Mouse (Mus musculus) liver, embryonic 11.5 days (tissue): Measurements from ENCODE around the gene Gm29776. TPM values are rescaled to one million over a fixed set of nuclear protein-coding genes. Genes with fewer than 3 reads are reported as not detected.

Experiments used
- ATAC-seq: fragments of 200-750 bp; cut with Nextera tagmentation; replicated peaks from 2 replicates; pipeline ENCODE4 v1.8.0; 2017; ENCODE audit warnings: moderate number of reproducible peaks, mild to moderate bottlenecking, moderate TSS enrichment, moderate library complexity; ENCODE audit not compliant: low FRiP score
- DNase-seq: peaks from one replicate; pipeline ENCODE4 v3.0.0-alpha.2; 2017; ENCODE audit warnings: low spot score
- H3K27ac ChIP-seq: fragments of 300-500 bp; sonication (generic); 2 replicates; pipeline ENCODE4 v1.5.1; 2014; ENCODE audit warnings: mild to moderate bottlenecking, low read depth, low read length, control low read depth
- H3K27me3 ChIP-seq: fragments of 300-500 bp; sonication (generic); replicated peaks from 2 replicates; pipeline ENCODE4 v1.6.1; 2014; ENCODE audit warnings: low read length, mixed read lengths; ENCODE audit not compliant: control insufficient read depth, insufficient read depth
- H3K36me3 ChIP-seq: fragments of 300-500 bp; sonication (generic); 2 replicates; pipeline ENCODE4 v1.6.1; 2014; ENCODE audit warnings: mild to moderate bottlenecking, low read length, moderate library complexity, mixed read lengths; ENCODE audit not compliant: control insufficient read depth, insufficient read depth
- H3K4me1 ChIP-seq: fragments of 300-500 bp; sonication (generic); replicated peaks from 2 replicates; pipeline ENCODE4 v1.6.1; 2014; ENCODE audit warnings: low read length, mixed read lengths; ENCODE audit not compliant: control insufficient read depth, insufficient read depth
- H3K4me2 ChIP-seq: fragments of 300-500 bp; sonication (generic); 2 replicates; pipeline ENCODE4 v1.6.1; 2014; ENCODE audit warnings: mild to moderate bottlenecking, control low read depth, moderate library complexity
- H3K4me3 ChIP-seq: fragments of 300-500 bp; sonication (generic); 2 replicates; pipeline ENCODE4 v1.5.1; 2014; ENCODE audit warnings: low read depth, low read length, control low read depth
- H3K9ac ChIP-seq: fragments of 300-500 bp; sonication (generic); 2 replicates; pipeline ENCODE4 v1.6.1; 2014; ENCODE audit warnings: low read depth, low read length, control low read depth
- H3K9me3 ChIP-seq: fragments of 300-500 bp; sonication (generic); 2 replicates; pipeline ENCODE4 v1.6.1; 2016; ENCODE audit warnings: low read length, inconsistent platforms, mixed read lengths; ENCODE audit not compliant: control insufficient read depth
- WGBS: fragments of 180-500 bp; shearing (Covaris S2); extraction: QIAGEN DNeasy Blood & Tissue Kit; methylation state at CpG from one replicate; pipeline ENCODE4 v1.1.7; 2014; 5-methylcytosine and 5-hydroxymethylcytosine counted together
- polyA plus RNA-seq: library from polyadenylated mRNA; unstranded; fragments of >200 nt; fragmentation: Nextera tagmentation; extraction: Ambion mirVana; gene quantifications from 2 replicates; pipeline ENCODE4 v1.2.1, GENCODE M21; 2014

Gm29776 gene
- polyA plus RNA-seq, 1 experiment from 2014 or later: 0.07 TPM

- H3K9ac ChIP-seq: no peak overlapping the region
- H3K27me3 ChIP-seq: peaks cover 67% of the 10 kb centered on the region
- 11% methylated on average over 5 of the region's 5 CpGs for WGBS
- no peaks in the 10 kb centered on the region for H3K36me3 ChIP-seq
- ATAC-seq (peak; percentile 95), DNase-seq (peak; percentile 83)
- H3K4me2 ChIP-seq: peak overlapping the region; percentile 40
- no peaks in the 10 kb centered on the region for H3K9me3 ChIP-seq
- H3K27ac ChIP-seq: no peak overlapping the region
- H3K4me3 ChIP-seq: no peak overlapping the region
- H3K4me1 ChIP-seq: peaks cover 22% of the 10 kb centered on the region
Measured at GRCm38 (mm10) chr14:54705844-54706243, 7.2 kb upstream of the Gm29776 start.

DNA sequence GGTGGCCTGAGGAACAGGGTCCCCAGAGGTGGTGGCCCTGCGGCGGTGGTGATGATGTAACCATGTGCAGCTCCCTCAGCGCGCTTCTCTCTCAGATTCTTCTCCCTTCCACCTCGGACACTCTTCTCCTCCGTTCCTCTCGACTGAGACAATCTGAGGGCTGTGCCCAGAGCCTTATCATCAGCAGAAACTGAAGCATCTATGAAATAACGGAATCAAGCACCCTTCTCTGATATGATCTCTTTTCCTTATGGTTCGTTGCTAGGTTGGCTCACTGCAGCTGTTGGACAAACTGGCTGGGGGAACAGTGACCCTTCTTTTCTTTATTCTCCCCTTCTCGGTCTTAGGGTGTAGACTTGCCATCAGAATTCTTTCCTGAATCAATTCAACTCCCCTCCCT, 4.6 kb upstream of the Gm29776 start:
- no peak overlapping the region for H3K4me2 ChIP-seq
- DNase-seq (no peak), ATAC-seq (no peak)
- H3K36me3 ChIP-seq: no peaks in the 10 kb centered on the region
- H3K4me3 ChIP-seq: no peak overlapping the region
- peaks cover 42% of the 10 kb centered on the region for H3K27me3 ChIP-seq
- H3K27ac ChIP-seq: no peak overlapping the region
- H3K9ac ChIP-seq: no peak overlapping the region
- 49% methylated on average over 10 of the region's 10 CpGs for WGBS
- H3K9me3 ChIP-seq: no peaks in the 10 kb centered on the region
- H3K4me1 ChIP-seq: peaks cover 22% of the 10 kb centered on the region

GRCm38 (mm10) chr14:54701298-54701697, 2.7 kb upstream of the Gm29776 start:
- peaks cover 27% of the 10 kb centered on the region for H3K27me3 ChIP-seq
- no peak overlapping the region for H3K4me3 ChIP-seq
- H3K9ac ChIP-seq: no peak overlapping the region
- peaks cover 15% of the 10 kb centered on the region for H3K4me1 ChIP-seq
- DNase-seq (peak; percentile 70), ATAC-seq (no peak)
- H3K27ac ChIP-seq: no peak overlapping the region
- H3K9me3 ChIP-seq: no peaks in the 10 kb centered on the region
- no peak overlapping the region for H3K4me2 ChIP-seq
- 10% methylated on average over 6 of the region's 6 CpGs for WGBS
- no peaks in the 10 kb centered on the region for H3K36me3 ChIP-seq

GRCm38 (mm10) chr14:54699586-54699985, 953 bp upstream of the Gm29776 start:
- DNase-seq: no peak
- H3K4me2 ChIP-seq: no peak overlapping the region
- H3K4me1 ChIP-seq: 0 out of 2 replicates have a peak, but pooled peaks cover 2% of the 10 kb centered on the region
- no peak overlapping the region for H3K27ac ChIP-seq
- no peak overlapping the region for H3K9ac ChIP-seq
- H3K36me3 ChIP-seq: no peaks in the 10 kb centered on the region
- no peak for ATAC-seq
- 51% methylated on average over 3 of the region's 3 CpGs for WGBS
- no peak overlapping the region for H3K4me3 ChIP-seq
- no peaks in the 10 kb centered on the region for H3K9me3 ChIP-seq
- peaks cover 24% of the 10 kb centered on the region for H3K27me3 ChIP-seq

DNA sequence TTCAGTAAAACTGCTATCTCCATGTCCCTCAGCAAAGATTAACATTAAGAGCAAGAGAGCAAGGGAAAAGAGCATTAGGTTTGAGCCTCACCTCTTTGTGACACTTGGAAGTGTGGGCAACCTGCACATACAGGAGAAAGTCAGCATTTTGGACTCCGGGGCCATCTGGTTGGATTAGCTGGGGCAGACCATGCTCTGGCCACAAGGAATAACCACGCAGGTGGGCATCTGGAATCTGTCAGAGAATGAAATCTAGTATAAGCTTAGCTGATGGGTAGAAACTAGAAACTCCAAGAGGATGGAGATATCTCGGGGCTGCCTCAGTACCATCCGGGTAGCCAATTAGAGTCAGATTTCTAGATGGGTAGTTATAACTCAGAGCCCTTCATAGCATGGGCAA, 1.9 kb downstream of the Gm29776 start:
- DNase-seq: no peak
- 76% methylated on average over 4 of the region's 4 CpGs for WGBS
- no peak overlapping the region for H3K27ac ChIP-seq
- H3K27me3 ChIP-seq: peaks cover 4% of the 10 kb centered on the region
- no peak for ATAC-seq
- no peaks in the 10 kb centered on the region for H3K36me3 ChIP-seq
- H3K9me3 ChIP-seq: no peaks in the 10 kb centered on the region
- H3K4me2 ChIP-seq: no peak overlapping the region
- no peak overlapping the region for H3K4me3 ChIP-seq
- 0 out of 2 replicates have a peak, but pooled peaks cover 2% of the 10 kb centered on the region for H3K4me1 ChIP-seq
- H3K9ac ChIP-seq: no peak overlapping the region

- Histone ChIP-seq H3K9ac (no peak overlapping the region), H3K36me3 (peaks cover 10% of the 10 kb centered on the region; the same call in 1 of the 2 replicates), H3K27me3 (no peaks in the 10 kb centered on the region), H3K4me2 (no peak overlapping the region), H3K9me3 (no peaks in the 10 kb centered on the region), H3K4me1 (0 out of 2 replicates have a peak, but pooled peaks cover 2% of the 10 kb centered on the region), H3K27ac (no peak overlapping the region), H3K4me3 (no peak overlapping the region)
- DNase-seq (no peak), ATAC-seq (no peak)
- WGBS: 66% methylated on average over 6 of the region's 6 CpGs
Measured at GRCm38 (mm10) chr14:54695042-54695441, 3.6 kb downstream of the Gm29776 start.

DNA sequence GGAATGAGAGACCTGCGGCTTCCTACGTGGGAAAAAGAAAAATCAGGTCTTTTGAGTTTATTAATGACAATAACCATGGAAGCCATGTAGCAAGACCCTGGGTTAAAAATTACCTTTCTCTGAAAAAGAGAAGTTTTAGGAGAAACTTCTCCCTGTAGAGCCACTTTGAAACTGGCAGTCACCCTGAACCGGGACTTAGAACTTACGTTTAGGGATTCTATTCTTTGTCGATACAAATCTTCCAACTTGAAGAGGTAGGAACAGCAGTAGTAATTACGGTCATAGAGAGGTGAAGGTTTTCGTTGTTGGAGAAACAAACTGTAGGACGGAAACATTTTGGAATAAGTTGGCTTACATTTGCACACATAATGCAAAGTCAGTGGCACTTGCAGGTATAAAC, 11.4 kb downstream of the Gm29776 start:
- peak overlapping the region; percentile 97; the same call in 1 of the 2 replicates for H3K27ac ChIP-seq
- 5% methylated on average over 8 of the region's 8 CpGs for WGBS
- no peaks in the 10 kb centered on the region for H3K9me3 ChIP-seq
- H3K4me2 ChIP-seq: peak overlapping the region; percentile 68
- H3K4me1 ChIP-seq: peaks cover 19% of the 10 kb centered on the region
- peak overlapping the region; percentile 95 for H3K9ac ChIP-seq
- ATAC-seq (no peak), DNase-seq (no peak)
- H3K27me3 ChIP-seq: no peaks in the 10 kb centered on the region
- H3K36me3 ChIP-seq: peaks cover 27% of the 10 kb centered on the region; the same call in 1 of the 2 replicates
- peak overlapping the region; percentile 82 for H3K4me3 ChIP-seq

DNA sequence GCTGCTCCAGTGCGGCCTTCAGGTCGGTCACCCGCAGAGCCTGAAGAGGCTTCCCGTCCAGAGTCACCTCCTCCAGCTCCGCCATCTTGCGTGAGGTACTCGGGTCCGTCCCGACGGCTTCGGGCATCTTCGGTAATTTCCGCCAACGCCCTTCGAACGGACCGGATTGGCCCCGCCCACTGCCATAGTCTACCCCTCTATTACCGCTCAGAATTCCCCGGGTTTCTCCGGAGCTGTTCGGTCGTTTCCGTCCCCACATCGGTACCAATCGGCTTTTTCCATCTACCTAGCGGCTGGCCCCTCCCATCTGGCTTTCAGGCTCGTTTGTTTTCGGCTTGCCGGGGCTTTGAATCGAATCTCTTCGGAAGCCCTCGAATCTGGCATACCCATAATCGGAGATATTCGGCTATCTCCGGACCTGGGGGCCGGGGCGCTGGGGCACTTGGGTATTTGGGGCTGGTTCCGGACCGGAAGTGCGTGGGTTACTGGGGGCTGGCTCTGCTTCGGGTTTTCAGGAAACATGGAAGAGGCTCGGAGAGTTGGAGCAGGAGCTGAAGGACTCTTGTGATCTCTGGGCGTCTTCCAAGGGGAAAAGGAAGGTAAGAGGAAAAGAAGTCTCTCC, 12.0 kb downstream of the Gm29776 start, which contains the start of gene Acin1:
Acin1 (minus strand) TSS at position 410 of the 622 bp plus-strand sequence.
- H3K9ac ChIP-seq: peak within 1 kb of the TSS; percentile 95
- H3K27me3 ChIP-seq: no peaks in the 10 kb centered on the region
- ATAC-seq: peak; percentile 93
- H3K36me3 ChIP-seq: peaks cover 27% of the 10 kb centered on the region; the same call in 1 of the 2 replicates
- peak; percentile 99 for DNase-seq
- H3K4me1 ChIP-seq: peaks cover 19% of the 10 kb centered on the region
- under 1% methylated on average over 44 of the region's 44 CpGs for WGBS
- no peaks in the 10 kb centered on the region for H3K9me3 ChIP-seq
- peak within 1 kb of the TSS; percentile 76 for H3K4me2 ChIP-seq
- peak within 1 kb of the TSS; percentile 82 for H3K4me3 ChIP-seq
- peak within 1 kb of the TSS; percentile 97 for H3K27ac ChIP-seq

DNA sequence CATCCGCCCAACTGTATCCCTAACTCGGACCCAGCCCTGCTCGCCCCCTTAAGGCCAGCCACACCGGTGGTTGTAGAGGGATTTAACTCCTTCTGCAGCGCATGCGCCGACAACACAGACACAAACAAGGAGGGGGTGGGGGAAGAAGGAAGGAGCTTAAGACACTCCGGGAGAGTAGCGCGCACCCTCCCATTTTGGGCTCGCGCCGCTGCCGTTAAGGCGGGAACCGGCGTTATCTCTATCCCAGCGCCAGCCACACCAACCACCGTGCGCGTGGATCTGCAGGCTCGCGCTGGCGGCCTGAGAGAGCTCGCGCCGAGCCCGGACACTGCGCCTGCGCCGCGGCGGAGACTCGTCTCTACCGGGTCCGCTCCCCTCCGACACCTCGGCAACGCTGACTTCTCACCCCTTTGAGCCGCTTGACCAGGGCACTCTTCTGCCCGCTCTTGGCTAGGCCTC, 12.5 kb downstream of the Gm29776 start, which contains the start of gene 1700123O20Rik:
1700123O20Rik (plus strand) TSS at position 154 of the 459 bp plus-strand sequence.
- no peak for DNase-seq
- Histone ChIP-seq H3K27me3 (no peaks in the 10 kb centered on the region), H3K4me2 (peak within 1 kb of the TSS; percentile 76), H3K27ac (peak within 1 kb of the TSS; percentile 97), H3K36me3 (peaks cover 27% of the 10 kb centered on the region; the same call in 1 of the 2 replicates), H3K4me3 (peak within 1 kb of the TSS; percentile 82), H3K4me1 (peaks cover 19% of the 10 kb centered on the region), H3K9me3 (no peaks in the 10 kb centered on the region), H3K9ac (peak within 1 kb of the TSS; percentile 95)
- peak; percentile 82 for ATAC-seq
- WGBS: 1% methylated on average over 41 of the region's 41 CpGs
